Mouse (Mus musculus) layer of hippocampus, postnatal 10 days (tissue): ENCODE results near the gene Anapc15-ps. TPM values are rescaled to one million over a fixed set of nuclear protein-coding genes. Genes with fewer than 3 reads are reported as not detected.
"Not testable (repeated sequence)": the region's sequence is repeated elsewhere in the genome, so short reads cannot be mapped to it uniquely, and the experiment has no call there.

Source experiments
- DNase-seq, 2 experiments: peaks; one replicate each; pipeline ENCODE4 v3.0.0; 2021; ENCODE audit warnings: low spot score in 2 of 2
- total RNA-seq, 2 experiments: library from RNA; stranded (reverse); gene quantifications; 2 replicates each; pipeline ENCODE4 v1.2.3; 2021

The Anapc15-ps gene
- total RNA-seq, 2 experiments from 2014 or later, result not detected

GRCm38 (mm10) chr10:95634751-95635150 lies 38.5 kb downstream of the Anapc15-ps start:
- no peak for DNase-seq

GRCm38 (mm10) chr10:95634261-95634660 lies 39.0 kb downstream of the Anapc15-ps start:
- DNase-seq, result no peak

- DNase-seq, result no peak
Observed at GRCm38 (mm10) chr10:95631568-95631967, 41.7 kb downstream of the Anapc15-ps start.

- no peak for DNase-seq
Observed at GRCm38 (mm10) chr10:95630726-95631345, 42.4 kb downstream of the Anapc15-ps start.

- DNase-seq, result not testable (repeated sequence)
Observed at GRCm38 (mm10) chr10:95630166-95630565, 43.1 kb downstream of the Anapc15-ps start.

- DNase-seq, result no peak
Observed at GRCm38 (mm10) chr10:95628338-95628737, 44.9 kb downstream of the Anapc15-ps start.

GRCm38 (mm10) chr10:95627381-95627780 lies 45.9 kb downstream of the Anapc15-ps start:
- DNase-seq, result no peak

GRCm38 (mm10) chr10:95625300-95625699 lies 48.0 kb downstream of the Anapc15-ps start:
- DNase-seq, result no peak

GRCm38 (mm10) chr10:95624007-95624406 lies 49.2 kb downstream of the Anapc15-ps start:
- no peak for DNase-seq

GRCm38 (mm10) chr10:95623518-95623905 lies 49.7 kb downstream of the Anapc15-ps start:
- no peak for DNase-seq

Other genes with a start within 250 kb of the Anapc15-ps start
- 10 to 100 TPM; 76.8 to 84.2 TPM for gene Mrpl42, start 171.5 kb downstream of the Anapc15-ps start, total RNA-seq
- gene Ube2n, start 158.3 kb downstream of the Anapc15-ps start, total RNA-seq, result 100 to 1,000 TPM; 188 to 223 TPM
- 10 to 100 TPM; 91.1 to 92.9 TPM for gene Nudt4, start 109.3 kb downstream of the Anapc15-ps start, total RNA-seq
- gene Gm33543, start 169.5 kb upstream of the Anapc15-ps start, total RNA-seq, result not detected